Mouse (Mus musculus): Measurements from ENCODE around the gene Tmem119.

Gene Tmem119

DNA sequence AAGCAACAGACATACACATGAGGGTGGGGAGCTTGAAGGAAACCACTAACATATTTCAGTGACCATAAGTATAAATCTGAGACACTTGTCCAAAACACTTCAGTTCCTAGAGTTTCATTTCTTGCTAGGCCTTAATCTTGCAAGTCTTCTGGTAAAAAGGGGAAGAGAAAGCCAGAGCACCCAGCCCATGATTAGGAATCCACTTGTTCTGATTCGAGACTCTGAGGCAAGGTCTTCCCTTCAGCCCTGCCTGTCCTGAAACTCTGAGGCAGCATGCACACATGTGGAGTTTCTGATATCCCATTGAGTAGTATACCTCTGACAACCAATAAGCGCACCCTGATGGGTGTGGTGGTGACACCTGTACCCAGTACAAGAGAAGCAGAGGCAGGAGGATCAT is 38.7 kb downstream of the Tmem119 start:
- DNase-seq (ENCODE audit: low spot score) = no peak

DNA sequence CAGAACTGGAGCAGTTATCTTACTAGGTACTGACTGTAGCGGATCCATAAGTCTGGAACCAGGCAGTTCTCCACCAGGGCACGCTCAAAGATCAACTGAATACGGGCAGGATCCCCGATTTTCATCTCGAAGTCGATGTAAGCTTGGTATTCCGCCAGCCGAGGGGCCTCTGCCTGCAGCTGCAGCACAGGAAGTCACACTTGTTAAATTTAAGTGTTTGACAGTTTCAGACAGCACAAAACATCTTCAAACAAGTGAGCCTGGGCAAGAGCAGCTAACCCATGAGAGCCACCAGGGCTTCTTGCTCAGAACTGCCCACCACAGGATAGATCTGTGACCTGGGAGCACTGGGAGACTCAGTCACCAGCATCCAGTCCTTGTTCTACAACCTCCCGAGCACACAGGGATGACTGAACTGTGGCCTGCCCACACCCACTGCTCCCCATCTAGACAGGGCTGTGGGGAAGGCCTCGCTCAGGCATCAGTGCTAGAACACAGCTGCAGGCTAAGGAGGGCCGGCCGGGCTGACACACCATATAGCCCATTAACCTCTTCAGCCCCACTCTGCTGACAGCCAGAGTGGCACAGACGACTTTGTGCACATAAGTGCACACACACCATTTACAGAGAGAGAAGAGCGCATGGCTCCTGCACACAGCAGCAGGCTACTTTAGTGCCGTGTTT is 44.8 kb downstream of the Tmem119 start:
- DNase-seq (ENCODE audit: low spot score) = no peak

DNA sequence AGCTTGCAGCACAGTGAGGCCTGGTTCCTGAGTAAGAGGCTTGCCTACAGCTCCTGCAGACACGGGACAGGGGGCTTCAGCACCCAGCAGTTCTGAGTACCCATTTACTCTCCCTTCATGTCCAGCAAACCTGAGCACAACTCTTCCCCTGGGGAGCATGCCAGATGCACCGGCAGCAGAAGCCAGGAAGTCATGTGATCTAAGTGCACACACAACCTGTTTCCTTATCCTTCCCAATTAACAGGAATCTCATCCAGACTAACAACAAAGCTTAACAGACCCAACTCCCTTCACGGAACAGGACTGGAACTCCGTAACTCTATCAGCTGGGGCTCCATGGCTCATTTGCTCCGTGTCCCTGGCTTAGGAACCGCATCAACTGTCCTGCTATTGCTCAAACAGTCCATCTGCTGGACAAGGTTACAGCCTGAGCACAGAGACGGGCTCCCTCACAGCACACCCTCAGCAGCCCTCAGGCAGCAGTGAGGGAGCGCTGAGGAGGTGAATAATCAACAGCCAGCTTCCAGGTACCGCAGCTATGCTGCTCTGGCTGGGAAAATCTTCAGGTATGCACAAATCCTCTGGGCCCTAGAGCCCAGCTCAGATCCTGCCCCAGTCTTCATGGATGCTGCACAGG is 48.7 kb downstream of the Tmem119 start:
- no peak for DNase-seq (ENCODE audit: low spot score)

DNA sequence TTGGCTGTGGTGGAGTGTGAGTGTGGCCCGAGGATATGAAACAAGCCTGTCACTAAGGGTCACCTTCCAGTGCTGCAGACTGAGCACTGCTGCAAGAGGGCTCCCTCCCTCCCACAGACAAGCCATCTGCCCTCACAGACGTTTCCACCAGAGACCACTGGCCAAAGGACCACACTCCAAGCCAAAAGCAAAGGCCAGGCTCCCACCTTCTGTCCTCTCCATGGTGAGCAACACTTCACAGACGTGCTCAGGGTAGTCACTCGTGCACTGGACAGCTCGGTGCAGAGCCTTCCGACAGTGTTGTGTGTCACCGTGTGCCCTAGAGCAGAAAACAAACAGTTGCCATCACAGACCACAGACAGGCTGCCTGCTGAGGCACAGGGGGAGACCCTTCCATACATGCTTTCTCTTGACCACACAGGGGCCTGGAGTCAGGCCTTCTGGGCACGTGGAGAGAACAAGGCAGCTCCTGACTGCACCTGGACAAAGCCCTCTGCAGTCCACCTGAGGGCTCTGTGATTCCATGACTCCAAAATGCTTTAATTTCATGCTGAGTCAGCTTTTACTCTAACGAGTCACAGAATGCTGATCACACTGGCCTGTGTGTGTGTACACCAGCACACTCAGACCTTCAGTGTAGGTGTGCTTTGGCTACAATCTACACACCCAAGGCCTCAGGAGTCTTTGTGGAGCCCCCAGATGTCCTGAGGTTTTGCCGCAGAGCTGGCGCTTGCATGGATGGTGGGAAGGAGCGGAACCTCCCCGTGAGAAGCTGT is 51.6 kb downstream of the Tmem119 start:
- DNase-seq (ENCODE audit: low spot score) = no peak

DNA sequence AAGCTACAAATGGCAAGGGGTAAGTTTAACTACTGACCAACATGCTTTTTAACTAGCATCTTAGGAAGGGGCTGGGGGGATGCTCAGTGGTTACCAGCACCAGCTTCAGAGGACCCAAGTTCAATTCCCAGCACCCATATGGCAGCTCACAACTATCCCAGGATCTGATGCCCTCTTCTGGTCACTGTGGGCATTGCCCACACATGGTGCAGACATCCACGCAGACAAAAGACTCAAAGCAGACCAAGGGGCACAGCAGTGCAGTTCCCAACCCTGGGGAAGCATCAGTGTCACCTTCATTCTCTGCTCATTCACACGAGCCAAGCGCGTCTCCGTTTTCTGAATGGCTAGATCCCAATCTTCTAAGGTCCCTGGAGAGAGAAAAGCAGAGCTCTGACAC is 52.7 kb downstream of the Tmem119 start:
- no peak for DNase-seq (ENCODE audit: low spot score)

Data from testis, postnatal 10 days (tissue).